Mouse (Mus musculus): ENCODE results near the gene Gnl1. TPM values are rescaled to one million over a fixed set of nuclear protein-coding genes. Genes with fewer than 3 reads are reported as not detected.
"Not testable (repeated sequence)": the region's sequence is repeated elsewhere in the genome, so short reads cannot be mapped to it uniquely, and the experiment has no call there.

Gene Gnl1
- polyA plus RNA-seq, 1 experiment from 2014 or later: 65.5 TPM

- ATAC-seq (ENCODE audit: low FRiP score, low read depth): no peak
- H3K4me1 ChIP-seq (replicated peaks): no peaks in the 10 kb centered on the region
- no peaks in the 10 kb centered on the region for H3K36me3 ChIP-seq
- no peak within 1 kb of the TSS for H3K9ac ChIP-seq
- no peaks in the 10 kb centered on the region for H3K27me3 ChIP-seq
- no peaks in the 10 kb centered on the region for H3K9me3 ChIP-seq
- WGBS: 53% methylated on average over 15 of the region's 15 CpGs
- H3K4me2 ChIP-seq: peak within 1 kb of the TSS; percentile 11; the same call in 1 of the 2 replicates
- no peak within 1 kb of the TSS for H3K4me3 ChIP-seq
- no peak within 1 kb of the TSS for H3K27ac ChIP-seq (replicated peaks)
Measured at GRCm38 (mm10) chr17:36020191-36021073, 40.8 kb downstream of the Gnl1 start, which contains the start of gene H2-T24. TSS of gene H2-T24 (minus strand) at chr17:36020560.

- Histone ChIP-seq H3K36me3 (no peaks in the 10 kb centered on the region), H3K4me2 (0 out of 2 replicates have a peak overlapping the region, but pooled peaks have one; percentile 11), H3K27ac (replicated peaks) (no peak overlapping the region), H3K4me3 (no peak overlapping the region), H3K9me3 (no peaks in the 10 kb centered on the region), H3K27me3 (no peaks in the 10 kb centered on the region), H3K4me1 (replicated peaks) (no peaks in the 10 kb centered on the region), H3K9ac (no peak overlapping the region)
- WGBS: 95% methylated on average over 1 of the region's 1 CpGs
- ATAC-seq (ENCODE audit: low FRiP score, low read depth): no peak
Measured at GRCm38 (mm10) chr17:36021309-36021708, 41.7 kb downstream of the Gnl1 start.

- no peak for ATAC-seq (ENCODE audit: low FRiP score, low read depth)
- Histone ChIP-seq H3K9ac (no peak overlapping the region), H3K4me2 (no peak overlapping the region), H3K4me3 (no peak overlapping the region), H3K36me3 (no peaks in the 10 kb centered on the region), H3K27me3 (no peaks in the 10 kb centered on the region), H3K27ac (replicated peaks) (no peak overlapping the region), H3K9me3 (no peaks in the 10 kb centered on the region), H3K4me1 (replicated peaks) (no peaks in the 10 kb centered on the region)
- WGBS: 93% methylated on average over 9 of the region's 9 CpGs
Measured at GRCm38 (mm10) chr17:36022098-36022497, 42.4 kb downstream of the Gnl1 start.

- Histone ChIP-seq H3K9me3 (no peaks in the 10 kb centered on the region), H3K36me3 (no peaks in the 10 kb centered on the region), H3K4me1 (replicated peaks) (no peaks in the 10 kb centered on the region), H3K4me2 (no peak overlapping the region), H3K27ac (replicated peaks) (no peak overlapping the region), H3K27me3 (no peaks in the 10 kb centered on the region), H3K9ac (no peak overlapping the region), H3K4me3 (no peak overlapping the region)
- 94% methylated on average over 6 of the region's 6 CpGs for WGBS
- no peak for ATAC-seq (ENCODE audit: low FRiP score, low read depth)
Measured at GRCm38 (mm10) chr17:36022922-36023321, 43.3 kb downstream of the Gnl1 start.

GRCm38 (mm10) chr17:36023710-36024654, 44.3 kb downstream of the Gnl1 start:
- Histone ChIP-seq H3K27me3 (no peaks in the 10 kb centered on the region), H3K9me3 (no peaks in the 10 kb centered on the region), H3K4me1 (replicated peaks) (no peaks in the 10 kb centered on the region), H3K27ac (replicated peaks) (no peak overlapping the region), H3K4me3 (no peak overlapping the region), H3K36me3 (no peaks in the 10 kb centered on the region), H3K9ac (no peak overlapping the region), H3K4me2 (no peak overlapping the region)
- 68% methylated on average over 9 of the region's 9 CpGs for WGBS
- no peak for ATAC-seq (ENCODE audit: low FRiP score, low read depth)

GRCm38 (mm10) chr17:36025197-36025596, 45.5 kb downstream of the Gnl1 start:
- H3K4me3 ChIP-seq: no peak overlapping the region
- H3K9ac ChIP-seq: no peak overlapping the region
- ATAC-seq (ENCODE audit: low FRiP score, low read depth): no peak
- H3K4me1 ChIP-seq (replicated peaks): no peaks in the 10 kb centered on the region
- no peaks in the 10 kb centered on the region for H3K27me3 ChIP-seq
- no peak overlapping the region for H3K27ac ChIP-seq (replicated peaks)
- no peaks in the 10 kb centered on the region for H3K9me3 ChIP-seq
- 52% methylated on average over 5 of the region's 5 CpGs for WGBS
- no peaks in the 10 kb centered on the region for H3K36me3 ChIP-seq
- no peak overlapping the region for H3K4me2 ChIP-seq

- Histone ChIP-seq H3K27me3 (no peaks in the 10 kb centered on the region), H3K9ac (no peak overlapping the region), H3K4me3 (no peak overlapping the region), H3K36me3 (no peaks in the 10 kb centered on the region), H3K4me2 (no peak overlapping the region), H3K4me1 (replicated peaks) (no peaks in the 10 kb centered on the region), H3K27ac (replicated peaks) (no peak overlapping the region), H3K9me3 (no peaks in the 10 kb centered on the region)
- 46% methylated on average over 4 of the region's 4 CpGs for WGBS
- no peak for ATAC-seq (ENCODE audit: low FRiP score, low read depth)
Measured at GRCm38 (mm10) chr17:36025901-36026300, 46.2 kb downstream of the Gnl1 start.

GRCm38 (mm10) chr17:36027663-36028062, 48.0 kb downstream of the Gnl1 start:
- peaks cover 12% of the 10 kb centered on the region for H3K4me1 ChIP-seq (replicated peaks)
- H3K9me3 ChIP-seq: no peaks in the 10 kb centered on the region
- no peaks in the 10 kb centered on the region for H3K27me3 ChIP-seq
- 96% methylated on average over 4 of the region's 4 CpGs for WGBS
- no peaks in the 10 kb centered on the region for H3K36me3 ChIP-seq
- H3K9ac ChIP-seq: no peak overlapping the region
- no peak overlapping the region for H3K4me3 ChIP-seq
- no peak overlapping the region for H3K4me2 ChIP-seq
- no peak for ATAC-seq (ENCODE audit: low FRiP score, low read depth)
- H3K27ac ChIP-seq (replicated peaks): no peak overlapping the region

GRCm38 (mm10) chr17:36028879-36029619, 49.4 kb downstream of the Gnl1 start:
- H3K9ac ChIP-seq: no peak overlapping the region
- no peak overlapping the region for H3K27ac ChIP-seq (replicated peaks)
- no peak overlapping the region for H3K4me3 ChIP-seq
- no peaks in the 10 kb centered on the region for H3K36me3 ChIP-seq
- H3K9me3 ChIP-seq: no peaks in the 10 kb centered on the region
- H3K4me2 ChIP-seq: no peak overlapping the region
- 86% methylated on average over 7 of the region's 7 CpGs for WGBS
- H3K4me1 ChIP-seq (replicated peaks): peaks cover 13% of the 10 kb centered on the region
- no peak for ATAC-seq (ENCODE audit: low FRiP score, low read depth)
- no peaks in the 10 kb centered on the region for H3K27me3 ChIP-seq

GRCm38 (mm10) chr17:36030046-36030702, 50.5 kb downstream of the Gnl1 start:
- H3K27me3 ChIP-seq; H3K27ac ChIP-seq (replicated peaks); H3K4me3 ChIP-seq; H3K4me2 ChIP-seq; ATAC-seq (ENCODE audit: low FRiP score, low read depth); H3K9ac ChIP-seq; H3K9me3 ChIP-seq; H3K36me3 ChIP-seq: not testable (repeated sequence)
- H3K4me1 ChIP-seq (replicated peaks): peaks cover 13% of the 10 kb centered on the region
- 86% methylated on average over 4 of the region's 4 CpGs for WGBS

Measured in hindbrain, embryonic 15.5 days (tissue).